Comparison of ENCODE assay signal across 20 mouse cellular contexts in genomic region chr15:97067340-97068136, GRCm38 (mm10). TPM values are rescaled to one million over a fixed set of nuclear protein-coding genes. Genes with fewer than 3 reads are reported as not detected.
DNase-seq lines count a peak whose midpoint lies in the region; ATAC-seq and TF ChIP-seq lines count a peak whose summit lies in the region.
"Had no signal": no experiment of that assay in that cellular context is flagged by ENCODE, and none has a peak within 500 bp of the region (broad histone marks: within the 10 kb centered on the region; RNA-seq: fewer than 3 reads in every experiment).

No protein-coding gene starts in this region.

- H3K9ac ChIP-seq in embryonic facial prominence, embryonic 14.5 days (ENCODE audit: low read depth, low read length) = no peak overlapping the region
- no peak overlapping the region for H3K9ac ChIP-seq in heart, postnatal 0 days (replicated peaks; ENCODE audit: low read depth, low read length)
- no peak overlapping the region for H3K9ac ChIP-seq in lung, postnatal 0 days (replicated peaks; ENCODE audit: low read depth)
- H3K9ac ChIP-seq in stomach, embryonic 16.5 days (ENCODE audit: low read length) = no peak overlapping the region
- H3K9ac ChIP-seq: forebrain, embryonic 13.5 days had no signal

- no peak for TF ChIP-seq CTCF in heart, postnatal 0 days (IDR thresholded peaks at IDR 0.05; ENCODE audit: low read depth)
- TF ChIP-seq CTCF in lung, postnatal 0 days (IDR thresholded peaks at IDR 0.05) = no peak

- H3K4me3 ChIP-seq in embryonic facial prominence, embryonic 14.5 days (ENCODE audit: low read depth, low read length) = no peak overlapping the region
- H3K4me3 ChIP-seq in embryonic facial prominence, embryonic 10.5 days = no peak overlapping the region
- H3K4me3 ChIP-seq in heart, postnatal 0 days (ENCODE audit: low read depth, low read length) = no peak overlapping the region
- no peak overlapping the region for H3K4me3 ChIP-seq in lung, postnatal 0 days (ENCODE audit: low read depth, low read length)
- H3K4me3 ChIP-seq in stomach, embryonic 16.5 days (replicated peaks; ENCODE audit: low read length) = no peak overlapping the region
- H3K4me3 ChIP-seq: forebrain, embryonic 13.5 days; hindbrain, embryonic 10.5 days; layer of hippocampus, adult 2 months had no signal

- no peak for TF ChIP-seq EP300 in heart, postnatal 0 days (IDR thresholded peaks at IDR 0.05; ENCODE audit: low read depth)
- no peak for TF ChIP-seq EP300 in lung, postnatal 0 days (IDR thresholded peaks at IDR 0.05)

- no peak overlapping the region for H3K27ac ChIP-seq in embryonic facial prominence, embryonic 14.5 days (replicated peaks; ENCODE audit: low read depth, low read length)
- H3K27ac ChIP-seq in embryonic facial prominence, embryonic 10.5 days (replicated peaks) = no peak overlapping the region
- peak overlapping the region; percentile 49; the same call in 1 of the 2 replicates for H3K27ac ChIP-seq in heart, postnatal 0 days (ENCODE audit: low read depth)
- H3K27ac ChIP-seq in lung, postnatal 0 days (ENCODE audit: low read length) = no peak overlapping the region
- no peak overlapping the region; the same call in 1 of the 2 replicates for H3K27ac ChIP-seq in stomach, embryonic 16.5 days (ENCODE audit: low read length)
- H3K27ac ChIP-seq: forebrain, embryonic 13.5 days; hindbrain, embryonic 10.5 days; kidney, postnatal 0 days; layer of hippocampus, adult 2 months had no signal

- H3K27me3 ChIP-seq in embryonic facial prominence, embryonic 14.5 days (replicated peaks; ENCODE audit: control insufficient read depth, insufficient read depth, low read length) = no peaks in the 10 kb centered on the region
- no peaks in the 10 kb centered on the region for H3K27me3 ChIP-seq in embryonic facial prominence, embryonic 10.5 days (replicated peaks; ENCODE audit: low read depth, poor library complexity, severe bottlenecking)
- no peaks in the 10 kb centered on the region for H3K27me3 ChIP-seq in heart, postnatal 0 days (ENCODE audit: control insufficient read depth, insufficient read depth, low read length)
- no peaks in the 10 kb centered on the region for H3K27me3 ChIP-seq in lung, postnatal 0 days (replicated peaks; ENCODE audit: insufficient read depth, low read length)
- H3K27me3 ChIP-seq in stomach, embryonic 16.5 days (ENCODE audit: control insufficient read depth, insufficient read depth, low read length) = no peaks in the 10 kb centered on the region
- H3K27me3 ChIP-seq: forebrain, embryonic 13.5 days had no signal

- no peaks in the 10 kb centered on the region for H3K36me3 ChIP-seq in embryonic facial prominence, embryonic 14.5 days (ENCODE audit: control insufficient read depth, insufficient read depth, low read length)
- H3K36me3 ChIP-seq in embryonic facial prominence, embryonic 10.5 days (replicated peaks) = no peaks in the 10 kb centered on the region
- no peaks in the 10 kb centered on the region for H3K36me3 ChIP-seq in heart, postnatal 0 days (replicated peaks; ENCODE audit: control insufficient read depth, insufficient read depth, low read length)
- H3K36me3 ChIP-seq in lung, postnatal 0 days (ENCODE audit: insufficient read depth, low read length) = no peaks in the 10 kb centered on the region
- H3K36me3 ChIP-seq in stomach, embryonic 16.5 days (ENCODE audit: control insufficient read depth, insufficient read depth, low read length) = no peaks in the 10 kb centered on the region
- H3K36me3 ChIP-seq: G1E; hindbrain, embryonic 10.5 days had no signal

- DNase-seq in embryonic facial prominence, embryonic 14.5 days (ENCODE audit: low spot score) = no peak
- no peak for DNase-seq in embryonic facial prominence, embryonic 10.5 days (ENCODE audit: low spot score)
- no peak for DNase-seq in heart, postnatal 0 days (ENCODE audit: low spot score)
- no peak for DNase-seq in heart, adult 18-20 months
- peak; percentile 36 for DNase-seq in lung, postnatal 0 days (ENCODE audit: low spot score)
- no peak for DNase-seq in lung, postnatal 14 days
- DNase-seq in adrenal gland, postnatal 10 days = no peak
- DNase-seq: cerebellum, postnatal 14 days; embryo, embryonic 11 days; gastrocnemius, postnatal 25 days; lung, adult 18-20 months; right cerebral cortex, postnatal 14 days; thymus, postnatal 4 days had no signal

- no peak overlapping the region for H3K4me2 ChIP-seq in embryonic facial prominence, embryonic 14.5 days (ENCODE audit: low read depth, low read length)
- no peak overlapping the region for H3K4me2 ChIP-seq in heart, postnatal 0 days (ENCODE audit: low read depth, low read length)
- no peak overlapping the region for H3K4me2 ChIP-seq in lung, postnatal 0 days (replicated peaks; ENCODE audit: low read depth, low read length)
- H3K4me2 ChIP-seq in stomach, embryonic 16.5 days (ENCODE audit: low read depth, low read length) = no peak overlapping the region
- H3K4me2 ChIP-seq: forebrain, embryonic 13.5 days had no signal

- no peaks in the 10 kb centered on the region for H3K4me1 ChIP-seq in embryonic facial prominence, embryonic 14.5 days (ENCODE audit: control insufficient read depth, insufficient read depth, low read length)
- peaks cover 6% of the 10 kb centered on the region; the same call in 1 of the 2 replicates for H3K4me1 ChIP-seq in embryonic facial prominence, embryonic 10.5 days
- H3K4me1 ChIP-seq in heart, postnatal 0 days (ENCODE audit: control insufficient read depth, insufficient read depth) = 0 out of 2 replicates have a peak, but pooled peaks cover 8% of the 10 kb centered on the region
- no peaks in the 10 kb centered on the region for H3K4me1 ChIP-seq in lung, postnatal 0 days (ENCODE audit: insufficient read depth, low read depth, low read length)
- no peaks in the 10 kb centered on the region for H3K4me1 ChIP-seq in stomach, embryonic 16.5 days (ENCODE audit: control insufficient read depth, insufficient read depth, low read length)
- H3K4me1 ChIP-seq: forebrain, embryonic 13.5 days had no signal

- ATAC-seq in embryonic facial prominence, embryonic 14.5 days (ENCODE audit: low read depth) = peak; percentile 80
- ATAC-seq in heart, postnatal 0 days (ENCODE audit: insufficient read depth, low read depth) = no peak
- peak; percentile 8 for ATAC-seq in lung, postnatal 0 days
- 0 out of 2 replicates have a peak, but pooled peaks have one; percentile 33 for ATAC-seq in stomach, embryonic 16.5 days (ENCODE audit: insufficient read depth, low FRiP score)
- ATAC-seq: CD4-positive, CD25-positive, alpha-beta regulatory T cell, adult 4 months; forebrain, embryonic 13.5 days had no signal

- 52% methylated on average over 8 of the region's 8 CpGs for WGBS in embryonic facial prominence, embryonic 14.5 days
- 69% methylated on average over 8 of the region's 8 CpGs for WGBS in embryonic facial prominence, embryonic 10.5 days
- 15% methylated on average over 8 of the region's 8 CpGs for WGBS in heart, postnatal 0 days
- 30% methylated on average over 8 of the region's 8 CpGs for WGBS in lung, postnatal 0 days
- 32% methylated on average over 8 of the region's 8 CpGs for WGBS in stomach, embryonic 16.5 days

- H3K9me3 ChIP-seq in embryonic facial prominence, embryonic 14.5 days (ENCODE audit: control insufficient read depth, low read length) = no peaks in the 10 kb centered on the region
- H3K9me3 ChIP-seq in embryonic facial prominence, embryonic 10.5 days = no peaks in the 10 kb centered on the region
- H3K9me3 ChIP-seq in heart, postnatal 0 days (replicated peaks; ENCODE audit: control insufficient read depth, low read length) = no peaks in the 10 kb centered on the region
- no peaks in the 10 kb centered on the region for H3K9me3 ChIP-seq in lung, postnatal 0 days (ENCODE audit: low read length)
- no peaks in the 10 kb centered on the region for H3K9me3 ChIP-seq in stomach, embryonic 16.5 days (replicated peaks; ENCODE audit: control insufficient read depth, low read length)
- H3K9me3 ChIP-seq: forebrain, embryonic 13.5 days; hindbrain, embryonic 10.5 days had no signal

RNA-seq across cellular contexts. Expression of gene Slc38a4, which starts 11.8 kb away (rescaled TPM):
- polyA plus RNA-seq in embryonic facial prominence, embryonic 14.5 days (2014; fragmentation: Nextera tagmentation; extraction: Ambion mirVana) = 89.0 and 93.5 TPM in 2 replicates
- polyA plus RNA-seq in embryonic facial prominence, embryonic 10.5 days (2016; fragmentation: Nextera tagmentation; extraction: Ambion mirVana) = 53.5 and 57.2 TPM in 2 replicates
- total RNA-seq in heart, postnatal 0 days (2014; rRNA removed; ENCODE audit: low replicate concordance) = 92.1 and 111 TPM in 2 replicates
- polyA plus RNA-seq in heart, postnatal 0 days (2015; fragmentation: Nextera tagmentation; extraction: Ambion mirVana) = 56.3 and 57.5 TPM in 2 replicates
- total RNA-seq in heart, adult 18-20 months (2021) = 1 to 10 TPM; 3.7 to 5.0 TPM
- 15.6 and 23.9 TPM in 2 replicates for polyA plus RNA-seq in lung, postnatal 0 days (2015; fragmentation: Nextera tagmentation; extraction: Ambion mirVana)
- polyA plus RNA-seq in stomach, embryonic 16.5 days (2015; fragmentation: Nextera tagmentation; extraction: Ambion mirVana) = 51.7 and 63.0 TPM in 2 replicates
- 100 to 1,000 TPM in 1 of 2 experiments, 10 to 100 TPM in 1; 47.6 to 103 TPM for total RNA-seq in adrenal gland, postnatal 10 days (2021)
- polyA plus RNA-seq: CD4-positive, CD25-positive, alpha-beta regulatory T cell, adult 4 months; G1E had no signal
